Mouse (Mus musculus): Measurements from ENCODE around the gene Tjp1. TPM values are rescaled to one million over a fixed set of nuclear protein-coding genes. Genes with fewer than 3 reads are reported as not detected.

Tjp1 gene
- polyA plus RNA-seq, 1 experiment from 2014 or later = 26.9 TPM

GRCm38 (mm10) chr7:65455208-65455607 is 72.4 kb downstream of the Tjp1 start:
- Histone ChIP-seq H3K9ac (replicated peaks) (no peak overlapping the region), H3K36me3 (no peaks in the 10 kb centered on the region), H3K27me3 (no peaks in the 10 kb centered on the region), H3K4me3 (replicated peaks) (no peak overlapping the region), H3K9me3 (no peaks in the 10 kb centered on the region), H3K4me1 (replicated peaks) (peaks cover 11% of the 10 kb centered on the region), H3K4me2 (replicated peaks) (no peak overlapping the region), H3K27ac (no peak overlapping the region)
- ATAC-seq = no peak
- WGBS = 84% methylated on average over 3 of the region's 3 CpGs

- no peaks in the 10 kb centered on the region for H3K9me3 ChIP-seq
- 0 out of 2 replicates have a peak overlapping the region, but pooled peaks have one; percentile 35 for H3K27ac ChIP-seq
- H3K4me2 ChIP-seq (replicated peaks) = no peak overlapping the region
- peak; percentile 63 for ATAC-seq
- no peaks in the 10 kb centered on the region for H3K36me3 ChIP-seq
- H3K9ac ChIP-seq (replicated peaks) = no peak overlapping the region
- WGBS = 10% methylated on average over 3 of the region's 3 CpGs
- no peaks in the 10 kb centered on the region for H3K27me3 ChIP-seq
- H3K4me1 ChIP-seq (replicated peaks) = peaks cover 14% of the 10 kb centered on the region
- H3K4me3 ChIP-seq (replicated peaks) = no peak overlapping the region
Measured at GRCm38 (mm10) chr7:65454269-65454668, 73.3 kb downstream of the Tjp1 start.

GRCm38 (mm10) chr7:65452246-65452645 is 75.3 kb downstream of the Tjp1 start:
- no peaks in the 10 kb centered on the region for H3K36me3 ChIP-seq
- ATAC-seq = no peak
- no peak overlapping the region for H3K4me2 ChIP-seq (replicated peaks)
- H3K9me3 ChIP-seq = no peaks in the 10 kb centered on the region; the same call in 1 of the 2 replicates
- 89% methylated on average over 3 of the region's 3 CpGs for WGBS
- H3K4me3 ChIP-seq (replicated peaks) = no peak overlapping the region
- H3K27ac ChIP-seq = no peak overlapping the region
- no peaks in the 10 kb centered on the region for H3K27me3 ChIP-seq
- no peak overlapping the region for H3K9ac ChIP-seq (replicated peaks)
- H3K4me1 ChIP-seq (replicated peaks) = peaks cover 14% of the 10 kb centered on the region

GRCm38 (mm10) chr7:65450158-65450557 is 77.4 kb downstream of the Tjp1 start:
- 0 out of 2 replicates have a peak overlapping the region, but pooled peaks have one; percentile 39 for H3K27ac ChIP-seq
- WGBS = 9% methylated on average over 5 of the region's 5 CpGs

GRCm38 (mm10) chr7:65441505-65441904 is 86.1 kb downstream of the Tjp1 start:
- no peak overlapping the region for H3K9ac ChIP-seq (replicated peaks)
- no peak for ATAC-seq
- no peaks in the 10 kb centered on the region for H3K27me3 ChIP-seq
- 90% methylated on average over 4 of the region's 4 CpGs for WGBS
- no peak overlapping the region for H3K4me2 ChIP-seq (replicated peaks)
- H3K36me3 ChIP-seq = no peaks in the 10 kb centered on the region
- H3K9me3 ChIP-seq = no peaks in the 10 kb centered on the region
- peaks cover 11% of the 10 kb centered on the region; the same call in 1 of the 2 replicates for H3K4me1 ChIP-seq (replicated peaks)
- no peak overlapping the region for H3K4me3 ChIP-seq (replicated peaks)
- no peak overlapping the region for H3K27ac ChIP-seq

More at GRCm38 (mm10) chr7:65450158-65450557, 77.4 kb downstream of the Tjp1 start:
- ATAC-seq = peak; percentile 90
- Histone ChIP-seq H3K4me1 (replicated peaks) (peaks cover 14% of the 10 kb centered on the region), H3K9me3 (no peaks in the 10 kb centered on the region; the same call in 1 of the 2 replicates), H3K27me3 (no peaks in the 10 kb centered on the region), H3K4me3 (replicated peaks) (no peak overlapping the region), H3K36me3 (no peaks in the 10 kb centered on the region), H3K9ac (replicated peaks) (no peak overlapping the region), H3K4me2 (replicated peaks) (no peak overlapping the region)

GRCm38 (mm10) chr7:65439518-65439917 is 88.1 kb downstream of the Tjp1 start:
- WGBS = 47% methylated on average over 8 of the region's 8 CpGs
- no peaks in the 10 kb centered on the region for H3K9me3 ChIP-seq
- 0 out of 2 replicates have a peak, but pooled peaks have one; percentile 27 for ATAC-seq
- peaks cover 11% of the 10 kb centered on the region; the same call in 1 of the 2 replicates for H3K4me1 ChIP-seq (replicated peaks)
- H3K4me2 ChIP-seq (replicated peaks) = no peak overlapping the region
- H3K9ac ChIP-seq (replicated peaks) = no peak overlapping the region
- H3K36me3 ChIP-seq = no peaks in the 10 kb centered on the region
- no peak overlapping the region for H3K4me3 ChIP-seq (replicated peaks)
- no peak overlapping the region for H3K27ac ChIP-seq
- no peaks in the 10 kb centered on the region for H3K27me3 ChIP-seq

GRCm38 (mm10) chr7:65438146-65438545 is 89.4 kb downstream of the Tjp1 start:
- no peak overlapping the region for H3K4me3 ChIP-seq (replicated peaks)
- no peak overlapping the region for H3K27ac ChIP-seq
- no peak overlapping the region for H3K9ac ChIP-seq (replicated peaks)
- no peak for ATAC-seq
- H3K4me1 ChIP-seq (replicated peaks) = peaks cover 11% of the 10 kb centered on the region; the same call in 1 of the 2 replicates
- H3K4me2 ChIP-seq (replicated peaks) = no peak overlapping the region
- no peaks in the 10 kb centered on the region for H3K36me3 ChIP-seq
- H3K27me3 ChIP-seq = no peaks in the 10 kb centered on the region
- WGBS = 79% methylated on average over 5 of the region's 5 CpGs
- no peaks in the 10 kb centered on the region for H3K9me3 ChIP-seq

- Histone ChIP-seq H3K4me1 (replicated peaks) (peaks cover 11% of the 10 kb centered on the region; the same call in 1 of the 2 replicates), H3K36me3 (no peaks in the 10 kb centered on the region), H3K27me3 (no peaks in the 10 kb centered on the region), H3K9me3 (no peaks in the 10 kb centered on the region), H3K4me3 (replicated peaks) (no peak overlapping the region), H3K27ac (no peak overlapping the region), H3K9ac (replicated peaks) (no peak overlapping the region), H3K4me2 (replicated peaks) (no peak overlapping the region)
- ATAC-seq = no peak
- WGBS = 85% methylated on average over 3 of the region's 3 CpGs
Measured at GRCm38 (mm10) chr7:65436921-65437320, 90.7 kb downstream of the Tjp1 start.

GRCm38 (mm10) chr7:65431018-65431695 is 96.4 kb downstream of the Tjp1 start:
- no peaks in the 10 kb centered on the region for H3K27me3 ChIP-seq
- WGBS = 39% methylated on average over 9 of the region's 9 CpGs
- no peak overlapping the region for H3K27ac ChIP-seq
- no peak for ATAC-seq
- H3K9ac ChIP-seq (replicated peaks) = no peak overlapping the region
- no peaks in the 10 kb centered on the region for H3K4me1 ChIP-seq (replicated peaks)
- no peaks in the 10 kb centered on the region for H3K9me3 ChIP-seq
- H3K4me3 ChIP-seq (replicated peaks) = no peak overlapping the region
- H3K4me2 ChIP-seq (replicated peaks) = no peak overlapping the region
- H3K36me3 ChIP-seq = no peaks in the 10 kb centered on the region

GRCm38 (mm10) chr7:65430401-65430800 is 97.2 kb downstream of the Tjp1 start:
- no peak overlapping the region for H3K4me3 ChIP-seq (replicated peaks)
- WGBS = 22% methylated on average over 8 of the region's 8 CpGs

GRCm38 (mm10) chr7:65424519-65424918 is 103.1 kb downstream of the Tjp1 start:
- no peak overlapping the region for H3K4me2 ChIP-seq (replicated peaks)
- H3K27me3 ChIP-seq = no peaks in the 10 kb centered on the region
- H3K4me1 ChIP-seq (replicated peaks) = peaks cover 7% of the 10 kb centered on the region
- H3K9me3 ChIP-seq = no peaks in the 10 kb centered on the region
- no peak for ATAC-seq
- H3K36me3 ChIP-seq = no peaks in the 10 kb centered on the region
- no peak overlapping the region for H3K27ac ChIP-seq
- H3K4me3 ChIP-seq (replicated peaks) = no peak overlapping the region
- H3K9ac ChIP-seq (replicated peaks) = no peak overlapping the region
- WGBS = 93% methylated on average over 8 of the region's 8 CpGs

More at GRCm38 (mm10) chr7:65430401-65430800, 97.2 kb downstream of the Tjp1 start:
- Histone ChIP-seq H3K36me3 (no peaks in the 10 kb centered on the region), H3K9ac (replicated peaks) (no peak overlapping the region), H3K4me2 (replicated peaks) (no peak overlapping the region), H3K9me3 (no peaks in the 10 kb centered on the region), H3K4me1 (replicated peaks) (no peaks in the 10 kb centered on the region), H3K27me3 (no peaks in the 10 kb centered on the region), H3K27ac (no peak overlapping the region)
- ATAC-seq = no peak

GRCm38 (mm10) chr7:65422456-65422855 is 105.1 kb downstream of the Tjp1 start:
- Histone ChIP-seq H3K9me3 (no peaks in the 10 kb centered on the region), H3K9ac (replicated peaks) (no peak overlapping the region), H3K27me3 (no peaks in the 10 kb centered on the region), H3K4me1 (replicated peaks) (peaks cover 10% of the 10 kb centered on the region), H3K27ac (no peak overlapping the region), H3K36me3 (no peaks in the 10 kb centered on the region), H3K4me3 (replicated peaks) (no peak overlapping the region), H3K4me2 (replicated peaks) (no peak overlapping the region)
- whole genome bisulfite sequencing = 81% methylated on average over 1 of the region's 1 CpGs
- no peak for ATAC-seq

Data from midbrain, embryonic 13.5 days (tissue).